Mouse (Mus musculus) ES-E14 (cell line): ENCODE measurements around the gene Bak1. TPM values are rescaled to one million over a fixed set of nuclear protein-coding genes. Genes with fewer than 3 reads are reported as not detected.

Source experiments
- DNase-seq: peaks from one replicate; pipeline ENCODE4 v3.0.0-alpha.2; 2013; ENCODE audit warnings: low read depth, low spot score
- H3K27ac ChIP-seq: 2 replicates; pipeline ENCODE4 v1.5.1; 2012; ENCODE audit warnings: low read depth, mild to moderate bottlenecking, low read length, moderate library complexity, mixed read lengths; ENCODE audit not compliant: poor library complexity, insufficient read depth, severe bottlenecking
- H3K36me3 ChIP-seq: 2 replicates; pipeline ENCODE4 v1.6.1; 2012; ENCODE audit warnings: mild to moderate bottlenecking, low read length, moderate library complexity, mixed read lengths; ENCODE audit not compliant: control insufficient read depth, poor library complexity, insufficient read depth, severe bottlenecking
- H3K4me1 ChIP-seq, 2 experiments: fragments of 150-350 bp in 1 of 2; sonication (generic) in 1 of 2; 2 replicates each; pipeline ENCODE4 v1.6.1; 2012; ENCODE audit warnings: low read length in 2 of 2, mild to moderate bottlenecking in 1 of 2, mixed read lengths in 1 of 2; ENCODE audit not compliant: control insufficient read depth in 2 of 2, insufficient read depth in 2 of 2, poor library complexity in 1 of 2
- H3K4me3 ChIP-seq, 2 experiments: fragments of 150-350 bp in 1 of 2; sonication (generic) in 1 of 2; 2 replicates each; pipeline ENCODE4 v1.5.1; 2012; ENCODE audit warnings: low read length in 2 of 2, low read depth in 1 of 2, mild to moderate bottlenecking in 1 of 2, mixed read lengths in 1 of 2; ENCODE audit not compliant: insufficient read depth in 1 of 2, poor library complexity in 1 of 2, severe bottlenecking in 1 of 2
- H3K9ac ChIP-seq: 2 replicates; pipeline ENCODE4 v1.6.1; 2012; ENCODE audit warnings: low read depth, mild to moderate bottlenecking, low read length, mixed read lengths; ENCODE audit not compliant: poor library complexity, insufficient read depth, severe bottlenecking
- H3K9me3 ChIP-seq: fragments of 150-350 bp; sonication (generic); 2 replicates; pipeline ENCODE4 v1.6.1; 2012; ENCODE audit warnings: low read depth, mild to moderate bottlenecking, low read length; ENCODE audit not compliant: control insufficient read depth, insufficient read depth
- CHD2 ChIP-seq: IDR thresholded peaks from 2 replicates; pipeline ENCODE4 v1.6.1; 2014; ENCODE audit warnings: mild to moderate bottlenecking, low read depth, low read length, inconsistent platforms
- HCFC1 ChIP-seq: IDR thresholded peaks from 2 replicates; pipeline ENCODE4 v1.6.1; 2012; ENCODE audit warnings: low read length, inconsistent platforms, borderline replicate concordance; ENCODE audit not compliant: insufficient read depth
- MAFK ChIP-seq: IDR thresholded peaks from 2 replicates; pipeline ENCODE4 v1.6.1; 2014; ENCODE audit warnings: mild to moderate bottlenecking, low read depth, low read length, inconsistent platforms; ENCODE audit not compliant: insufficient read depth
- ZC3H11A ChIP-seq: IDR thresholded peaks from 2 replicates; pipeline ENCODE4 v1.6.1; 2012; ENCODE audit warnings: low read depth, mild to moderate bottlenecking, inconsistent platforms, low read length, borderline replicate concordance
- ZNF384 ChIP-seq: IDR thresholded peaks from 2 replicates; pipeline ENCODE4 v1.6.1; 2012; ENCODE audit warnings: low read depth, low read length, inconsistent platforms
- in situ Hi-C, 2 experiments: fragments of 600-800 bp; cut with MboI; formaldehyde crosslinking; loops; one replicate each; pipeline ENCODE4 v1.15.1; 2025; ENCODE audit warnings: low sequenced_read_pairs in 2 of 2, inconsistent platforms in 1 of 2; ENCODE audit not compliant: unreplicated experiment in 2 of 2
- total RNA-seq: library from RNA; depleted of rRNA; stranded (reverse); fragments of 300-350 nt; gene quantifications from 2 replicates; pipeline ENCODE4 v1.2.3, GENCODE M21; 2012; rRNA removed

The Bak1 gene
- total RNA-seq, 1 experiment: 53.2 TPM

- Histone ChIP-seq H3K4me3 (no peak overlapping the region), H3K4me1 (peaks cover 0 to 19% of the 10 kb centered on the region in 2 experiments; a peak in 1 of 4 replicates), H3K9me3 (no peaks in the 10 kb centered on the region), H3K36me3 (peaks cover 11% of the 10 kb centered on the region), H3K9ac (no peak overlapping the region), H3K27ac (no peak overlapping the region)
- no peak for DNase-seq
- TF ChIP-seq HCFC1: no peak
- no peak for TF ChIP-seq ZC3H11A
- TF ChIP-seq CHD2: no peak
- TF ChIP-seq ZNF384: no peak
- no peak for TF ChIP-seq MAFK
- in situ Hi-C loops: no loop called here
These were observed 58.6 kb downstream of the Bak1 start for GRCm38 (mm10) chr17:26970221-26970620.

Other genes starting within 250 kb of the Bak1 start
- 24.5 and 26.1 TPM in 2 replicates for gene Bnip1, start 247.9 kb downstream of the Bak1 start, total RNA-seq
- gene Nkx2-5, start 184.0 kb downstream of the Bak1 start, total RNA-seq: 1.1 and 3.0 TPM in 2 replicates
- 52.5 and 83.4 TPM in 2 replicates for gene Kifc5b, start 111.9 kb downstream of the Bak1 start, total RNA-seq
- 9.4 and 13.3 TPM in 2 replicates for gene Phf1, start 96.0 kb downstream of the Bak1 start, total RNA-seq
- gene Cuta, start 89.4 kb downstream of the Bak1 start, total RNA-seq: 43.0 and 60.0 TPM in 2 replicates
- gene Syngap1, start 87.8 kb downstream of the Bak1 start, total RNA-seq: 6.6 and 10.3 TPM in 2 replicates
- 6.7 and 8.2 TPM in 2 replicates for gene Zbtb9, start 55.8 kb downstream of the Bak1 start, total RNA-seq
- gene Itpr3, start 28.3 kb upstream of the Bak1 start, total RNA-seq: 44.1 and 74.5 TPM in 2 replicates
- 175 and 199 TPM in 2 replicates for gene Uqcc2, start 104.9 kb upstream of the Bak1 start, total RNA-seq
- 0.27 TPM in 1 of 2 replicates, not detected in the other for gene Ip6k3, start 138.8 kb upstream of the Bak1 start, total RNA-seq
- gene Lemd2, start 175.5 kb upstream of the Bak1 start, total RNA-seq: 51.8 and 87.8 TPM in 2 replicates